In the genomic region with DNA sequence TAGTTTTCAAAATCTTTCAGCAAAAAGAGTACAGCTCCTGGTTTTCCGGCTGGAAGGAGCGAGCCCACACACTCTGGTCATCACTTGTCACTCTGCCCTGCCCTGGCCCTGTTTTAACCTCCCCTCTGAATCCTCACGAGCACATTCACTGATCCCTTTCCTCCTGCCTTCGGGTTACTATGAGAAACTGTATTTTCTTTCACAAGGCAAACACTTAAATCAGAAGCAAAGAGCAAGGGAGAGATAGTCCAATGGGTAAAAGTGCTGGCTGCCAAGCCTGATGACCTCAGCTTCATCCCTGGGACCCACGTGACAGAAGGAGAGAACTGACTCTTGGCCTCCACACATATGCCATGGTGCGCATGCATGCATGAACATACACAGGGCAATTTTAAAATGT, we compare ENCODE assay signal across 9 mouse cellular contexts.
DNase-seq lines count a peak whose midpoint lies in the region; ATAC-seq lines count a peak whose summit lies in the region.
"Had no signal": no experiment of that assay in that cellular context is flagged by ENCODE, and none has a peak within 500 bp of the region (broad histone marks: within the 10 kb centered on the region; RNA-seq: fewer than 3 reads in every experiment).

No protein-coding gene starts in this region.

- no peaks in the 10 kb centered on the region for H3K9me3 ChIP-seq in heart, embryonic 11.5 days (replicated peaks; ENCODE audit: control insufficient read depth, low read length)
- H3K9me3 ChIP-seq in heart, embryonic 15.5 days (replicated peaks) = no peaks in the 10 kb centered on the region
- no peaks in the 10 kb centered on the region for H3K9me3 ChIP-seq in limb, embryonic 13.5 days
- H3K9me3 ChIP-seq: megakaryocyte, embryonic 14.5 days had no signal

- peaks cover 64% of the 10 kb centered on the region for H3K4me1 ChIP-seq in heart, embryonic 11.5 days (ENCODE audit: control insufficient read depth, insufficient read depth, low read length)
- peaks cover 82% of the 10 kb centered on the region for H3K4me1 ChIP-seq in heart, embryonic 15.5 days (replicated peaks)
- peaks cover 55% of the 10 kb centered on the region for H3K4me1 ChIP-seq in limb, embryonic 13.5 days

- no peaks in the 10 kb centered on the region for H3K36me3 ChIP-seq in heart, embryonic 11.5 days (ENCODE audit: control insufficient read depth, insufficient read depth, low read length)
- no peaks in the 10 kb centered on the region for H3K36me3 ChIP-seq in heart, embryonic 15.5 days
- no peaks in the 10 kb centered on the region for H3K36me3 ChIP-seq in limb, embryonic 13.5 days

- 24% methylated on average over 6 of the region's 6 CpGs for WGBS in heart, embryonic 11.5 days (ENCODE audit: insufficient replicate concordance)
- 19% methylated on average over 6 of the region's 6 CpGs for WGBS in heart, embryonic 15.5 days
- 37% methylated on average over 6 of the region's 6 CpGs for WGBS in limb, embryonic 13.5 days

- peak overlapping the region; percentile 31; the same call in 1 of the 2 replicates for H3K4me2 ChIP-seq in heart, embryonic 11.5 days
- peak overlapping the region; percentile 22; the same call in 1 of the 2 replicates for H3K4me2 ChIP-seq in heart, embryonic 15.5 days
- peak overlapping the region; percentile 41 for H3K4me2 ChIP-seq in limb, embryonic 13.5 days (replicated peaks)

- peak overlapping the region; percentile 86 for H3K27ac ChIP-seq in heart, embryonic 11.5 days (ENCODE audit: low read depth, low read length)
- H3K27ac ChIP-seq in heart, embryonic 15.5 days = peak overlapping the region; percentile 85
- H3K27ac ChIP-seq in limb, embryonic 13.5 days = peak overlapping the region; percentile 81

- no peak for ATAC-seq in heart, embryonic 11.5 days (replicated peaks; ENCODE audit: insufficient number of reproducible peaks, low FRiP score, low TSS enrichment)
- peak; percentile 71; the same call in 1 of the 2 replicates for ATAC-seq in heart, embryonic 15.5 days (replicated peaks; ENCODE audit: insufficient number of reproducible peaks, insufficient read depth, low FRiP score, low read depth)
- ATAC-seq in limb, embryonic 13.5 days (ENCODE audit: low FRiP score, low read depth) = no peak

- no peak overlapping the region for H3K9ac ChIP-seq in heart, embryonic 11.5 days (ENCODE audit: low read depth, low read length)
- no peak overlapping the region for H3K9ac ChIP-seq in heart, embryonic 15.5 days
- H3K9ac ChIP-seq in limb, embryonic 13.5 days = no peak overlapping the region

- DNase-seq in heart, adult 9 months (ENCODE audit: low spot score in 2 of 2) = no peak
- DNase-seq in adrenal gland, postnatal 36 days = peak; percentile 59 to 61
- no peak for DNase-seq in layer of hippocampus, postnatal 14 days (ENCODE audit: low spot score in 2 of 2)
- no peak for DNase-seq in frontal cortex, postnatal 10 days (ENCODE audit: low spot score in 2 of 2)
- DNase-seq: thymus, adult 18-20 months had no signal

- no peak overlapping the region for H3K4me3 ChIP-seq in heart, embryonic 11.5 days (ENCODE audit: low read depth, low read length)
- H3K4me3 ChIP-seq in heart, embryonic 15.5 days = no peak overlapping the region
- H3K4me3 ChIP-seq in limb, embryonic 13.5 days = no peak overlapping the region
- H3K4me3 ChIP-seq: megakaryocyte, embryonic 14.5 days had no signal

- no peaks in the 10 kb centered on the region for H3K27me3 ChIP-seq in heart, embryonic 11.5 days (ENCODE audit: control insufficient read depth, insufficient read depth, low read length)
- H3K27me3 ChIP-seq in heart, embryonic 15.5 days = no peaks in the 10 kb centered on the region
- peaks cover 7% of the 10 kb centered on the region; the same call in 1 of the 2 replicates for H3K27me3 ChIP-seq in limb, embryonic 13.5 days
- H3K27me3 ChIP-seq: megakaryocyte, embryonic 14.5 days had no signal

Comparison
In these comparisons a context has a peak if more than half of its experiments do, and no peak if none do; other contexts are left out.
1. DNase-seq: peak in adrenal gland, postnatal 36 days (2 of 2); none in heart, adult 9 months (0 of 2), layer of hippocampus, postnatal 14 days (0 of 2) and frontal cortex, postnatal 10 days (0 of 2).
2. Peak in every context shown above with its lines, with median percentiles within 50 percentile points of each other: H3K27ac ChIP-seq and H3K4me2 ChIP-seq.